Mouse (Mus musculus): ENCODE results near the gene Bag5. TPM values are rescaled to one million over a fixed set of nuclear protein-coding genes. Genes with fewer than 3 reads are reported as not detected.

The Bag5 gene
- total and polyA plus RNA-seq, 2 experiments from 2014 or later, result 16.3 to 34.7 TPM

GRCm38 (mm10) chr12:111682806-111683205 is 30.3 kb downstream of the Bag5 start:
- Histone ChIP-seq H3K4me2 (ENCODE audit: low read depth, low read length) (no peak overlapping the region), H3K9me3 (replicated peaks; ENCODE audit: control insufficient read depth, low read length) (no peaks in the 10 kb centered on the region), H3K4me1 (ENCODE audit: control insufficient read depth, insufficient read depth) (peaks cover 39% of the 10 kb centered on the region), H3K27ac (ENCODE audit: low read depth) (peak overlapping the region; percentile 87), H3K4me3 (ENCODE audit: low read depth, low read length) (no peak overlapping the region), H3K27me3 (ENCODE audit: control insufficient read depth, insufficient read depth, low read length) (no peaks in the 10 kb centered on the region), H3K36me3 (replicated peaks; ENCODE audit: control insufficient read depth, insufficient read depth, low read length) (no peaks in the 10 kb centered on the region), H3K9ac (replicated peaks; ENCODE audit: low read depth, low read length) (no peak overlapping the region)
- ATAC-seq (ENCODE audit: insufficient read depth, low read depth) (peak; percentile 19; the same call in 1 of the 2 replicates), DNase-seq (ENCODE audit: low spot score) (peak; percentile 35)
- TF ChIP-seq CTCF (IDR thresholded peaks at IDR 0.05; ENCODE audit: low read depth) (no peak), EP300 (IDR thresholded peaks at IDR 0.05; ENCODE audit: low read depth) (no peak)
- WGBS, result 46% methylated on average over 5 of the region's 5 CpGs

DNA sequence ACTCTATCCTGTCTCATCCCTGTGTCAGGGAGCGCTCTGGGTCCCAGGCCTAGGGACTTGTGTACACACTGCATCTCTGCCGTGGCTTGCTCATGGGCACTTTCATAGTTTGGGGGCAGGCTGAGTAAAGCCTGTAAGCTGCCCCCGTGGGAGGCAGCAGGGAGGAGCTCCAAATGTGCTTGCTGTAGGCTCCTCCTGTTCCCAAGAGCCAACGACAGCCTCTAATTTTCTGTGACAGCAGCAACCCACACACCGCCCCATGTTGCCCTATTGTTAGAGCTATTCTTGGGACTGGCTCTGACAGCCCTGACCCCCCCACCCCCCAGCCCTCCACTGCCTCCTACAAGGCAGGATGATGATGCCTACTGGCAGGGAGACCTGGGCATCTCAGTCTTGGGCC is 31.1 kb downstream of the Bag5 start:
- Histone ChIP-seq H3K27ac (ENCODE audit: low read depth) (peak overlapping the region; percentile 87), H3K9me3 (replicated peaks; ENCODE audit: control insufficient read depth, low read length) (no peaks in the 10 kb centered on the region), H3K4me3 (ENCODE audit: low read depth, low read length) (no peak overlapping the region), H3K4me1 (ENCODE audit: control insufficient read depth, insufficient read depth) (peaks cover 39% of the 10 kb centered on the region), H3K4me2 (ENCODE audit: low read depth, low read length) (no peak overlapping the region), H3K36me3 (replicated peaks; ENCODE audit: control insufficient read depth, insufficient read depth, low read length) (no peaks in the 10 kb centered on the region), H3K9ac (replicated peaks; ENCODE audit: low read depth, low read length) (no peak overlapping the region; the same call in 1 of the 2 replicates), H3K27me3 (ENCODE audit: control insufficient read depth, insufficient read depth, low read length) (no peaks in the 10 kb centered on the region)
- DNase-seq (ENCODE audit: low spot score), result no peak
- WGBS, result 47% methylated on average over 5 of the region's 5 CpGs
- TF ChIP-seq CTCF (IDR thresholded peaks at IDR 0.05; ENCODE audit: low read depth), result no peak
- no peak for TF ChIP-seq EP300 (IDR thresholded peaks at IDR 0.05; ENCODE audit: low read depth)
- ATAC-seq (ENCODE audit: insufficient read depth, low read depth), result no peak

DNA sequence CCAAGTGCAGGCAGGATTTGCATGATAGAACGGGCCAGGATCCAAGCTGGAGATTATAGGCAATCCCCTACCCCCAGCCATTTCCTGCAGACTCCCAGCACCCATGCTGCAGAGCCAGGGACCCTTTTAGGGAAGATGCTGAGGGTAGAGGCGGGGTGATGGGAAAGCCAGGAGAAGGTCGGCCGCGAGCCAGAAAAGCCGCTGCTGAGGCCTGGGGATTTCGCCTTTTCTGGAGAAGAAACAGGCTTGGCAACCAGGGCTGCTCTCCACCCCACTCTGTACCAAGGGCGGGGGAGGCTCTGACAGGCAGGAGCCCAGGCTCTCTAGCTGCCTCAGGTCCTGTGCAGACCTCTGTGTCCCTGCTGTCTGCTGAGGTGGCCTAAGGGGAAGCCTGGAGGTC is 31.8 kb downstream of the Bag5 start:
- Histone ChIP-seq H3K4me2 (ENCODE audit: low read depth, low read length) (no peak overlapping the region), H3K27ac (ENCODE audit: low read depth) (peak overlapping the region; percentile 87), H3K4me1 (ENCODE audit: control insufficient read depth, insufficient read depth) (peaks cover 34% of the 10 kb centered on the region), H3K9me3 (replicated peaks; ENCODE audit: control insufficient read depth, low read length) (no peaks in the 10 kb centered on the region), H3K9ac (replicated peaks; ENCODE audit: low read depth, low read length) (no peak overlapping the region), H3K27me3 (ENCODE audit: control insufficient read depth, insufficient read depth, low read length) (no peaks in the 10 kb centered on the region), H3K4me3 (ENCODE audit: low read depth, low read length) (no peak overlapping the region), H3K36me3 (replicated peaks; ENCODE audit: control insufficient read depth, insufficient read depth, low read length) (no peaks in the 10 kb centered on the region)
- DNase-seq (ENCODE audit: low spot score) (no peak), ATAC-seq (ENCODE audit: insufficient read depth, low read depth) (no peak)
- TF ChIP-seq CTCF (IDR thresholded peaks at IDR 0.05; ENCODE audit: low read depth), result no peak
- no peak for TF ChIP-seq EP300 (IDR thresholded peaks at IDR 0.05; ENCODE audit: low read depth)
- WGBS, result 70% methylated on average over 8 of the region's 8 CpGs

DNA sequence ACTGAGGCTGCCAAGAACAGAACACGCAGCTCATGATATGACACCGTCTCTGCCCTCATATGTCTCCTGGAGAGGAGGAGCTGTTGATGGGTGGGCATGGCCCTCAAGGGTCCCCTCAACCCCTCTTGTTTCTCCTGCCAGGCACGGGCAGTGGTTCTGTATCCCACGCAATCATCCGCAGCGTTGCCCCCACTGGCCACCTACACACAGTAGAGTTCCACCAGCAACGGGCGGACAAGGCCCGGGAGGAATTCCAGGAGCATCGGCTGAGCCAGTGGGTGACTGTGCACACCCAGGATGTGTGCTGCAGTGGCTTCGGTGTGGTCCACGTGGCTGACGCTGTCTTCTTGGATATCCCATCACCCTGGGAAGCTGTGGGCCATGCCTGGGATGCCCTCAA is 32.4 kb downstream of the Bag5 start:
- WGBS, result 90% methylated on average over 13 of the region's 13 CpGs
- TF ChIP-seq EP300 (IDR thresholded peaks at IDR 0.05; ENCODE audit: low read depth) (no peak), CTCF (IDR thresholded peaks at IDR 0.05; ENCODE audit: low read depth) (no peak)
- peaks cover 31% of the 10 kb centered on the region for H3K4me1 ChIP-seq (ENCODE audit: control insufficient read depth, insufficient read depth)
- no peak for DNase-seq (ENCODE audit: low spot score)
- H3K4me2 ChIP-seq (ENCODE audit: low read depth, low read length), result no peak overlapping the region
- no peaks in the 10 kb centered on the region for H3K27me3 ChIP-seq (ENCODE audit: control insufficient read depth, insufficient read depth, low read length)
- H3K9me3 ChIP-seq (replicated peaks; ENCODE audit: control insufficient read depth, low read length), result no peaks in the 10 kb centered on the region
- H3K9ac ChIP-seq (replicated peaks; ENCODE audit: low read depth, low read length), result no peak overlapping the region
- no peak for ATAC-seq (ENCODE audit: insufficient read depth, low read depth)
- no peak overlapping the region for H3K27ac ChIP-seq (ENCODE audit: low read depth)
- H3K4me3 ChIP-seq (ENCODE audit: low read depth, low read length), result no peak overlapping the region
- H3K36me3 ChIP-seq (replicated peaks; ENCODE audit: control insufficient read depth, insufficient read depth, low read length), result no peaks in the 10 kb centered on the region

DNA sequence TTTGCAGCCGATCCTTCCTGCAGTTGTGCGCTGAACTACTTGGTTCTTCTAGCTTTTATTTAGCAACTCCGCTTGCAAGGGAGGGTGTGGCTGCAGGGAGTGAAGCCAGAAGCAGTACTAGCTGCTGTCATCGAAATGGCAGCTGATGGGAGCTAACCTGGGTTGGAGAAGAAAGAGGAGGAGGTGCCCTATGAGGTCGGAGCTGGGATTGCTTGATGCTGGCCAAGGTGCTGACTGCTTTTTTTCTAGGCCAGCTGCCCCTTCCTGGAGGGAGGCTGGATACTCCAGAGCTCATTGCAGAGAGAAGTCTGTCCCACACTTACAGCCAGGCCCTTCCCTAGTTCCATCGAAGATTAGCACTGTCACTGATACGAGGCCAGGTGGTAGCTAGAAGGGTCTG is 34.1 kb downstream of the Bag5 start:
- DNase-seq (ENCODE audit: low spot score) (no peak), ATAC-seq (ENCODE audit: insufficient read depth, low read depth) (no peak)
- Histone ChIP-seq H3K9me3 (replicated peaks; ENCODE audit: control insufficient read depth, low read length) (no peaks in the 10 kb centered on the region), H3K36me3 (replicated peaks; ENCODE audit: control insufficient read depth, insufficient read depth, low read length) (no peaks in the 10 kb centered on the region), H3K9ac (replicated peaks; ENCODE audit: low read depth, low read length) (no peak overlapping the region), H3K4me3 (ENCODE audit: low read depth, low read length) (peak overlapping the region; percentile 81), H3K4me1 (ENCODE audit: control insufficient read depth, insufficient read depth) (peaks cover 41% of the 10 kb centered on the region), H3K4me2 (ENCODE audit: low read depth, low read length) (peak overlapping the region; percentile 92), H3K27me3 (ENCODE audit: control insufficient read depth, insufficient read depth, low read length) (no peaks in the 10 kb centered on the region), H3K27ac (ENCODE audit: low read depth) (no peak overlapping the region)
- TF ChIP-seq EP300 (IDR thresholded peaks at IDR 0.05; ENCODE audit: low read depth) (no peak), CTCF (IDR thresholded peaks at IDR 0.05; ENCODE audit: low read depth) (no peak)
- 36% methylated on average over 7 of the region's 7 CpGs for WGBS

GRCm38 (mm10) chr12:111678670-111678933 is 34.5 kb downstream of the Bag5 start:
- no peak for TF ChIP-seq EP300 (IDR thresholded peaks at IDR 0.05; ENCODE audit: low read depth)
- no peak for TF ChIP-seq CTCF (IDR thresholded peaks at IDR 0.05; ENCODE audit: low read depth)
- DNase-seq (ENCODE audit: low spot score), result no peak
- H3K27ac ChIP-seq (ENCODE audit: low read depth), result 0 out of 2 replicates have a peak overlapping the region, but pooled peaks have one; percentile 22
- no peaks in the 10 kb centered on the region for H3K9me3 ChIP-seq (replicated peaks; ENCODE audit: control insufficient read depth, low read length)
- no peaks in the 10 kb centered on the region for H3K27me3 ChIP-seq (ENCODE audit: control insufficient read depth, insufficient read depth, low read length)
- no peaks in the 10 kb centered on the region for H3K36me3 ChIP-seq (replicated peaks; ENCODE audit: control insufficient read depth, insufficient read depth, low read length)
- ATAC-seq (ENCODE audit: insufficient read depth, low read depth), result no peak
- peak overlapping the region; percentile 81 for H3K4me3 ChIP-seq (ENCODE audit: low read depth, low read length)
- peak overlapping the region; percentile 53 for H3K9ac ChIP-seq (replicated peaks; ENCODE audit: low read depth, low read length)
- WGBS, result 4% methylated on average over 13 of the region's 13 CpGs
- peaks cover 43% of the 10 kb centered on the region for H3K4me1 ChIP-seq (ENCODE audit: control insufficient read depth, insufficient read depth)
- peak overlapping the region; percentile 92 for H3K4me2 ChIP-seq (ENCODE audit: low read depth, low read length)
